Mouse (Mus musculus) limb, embryonic 14.5 days (tissue): Measurements from ENCODE around the gene Prkch. TPM values are rescaled to one million over a fixed set of nuclear protein-coding genes. Genes with fewer than 3 reads are reported as not detected.

ENCODE experiments used
- ATAC-seq: fragments of 200-750 bp; cut with Nextera tagmentation; 2 replicates; pipeline ENCODE4 v1.8.0; 2017; ENCODE audit warnings: low read depth, moderate number of reproducible peaks, moderate TSS enrichment; ENCODE audit not compliant: low FRiP score
- DNase-seq: peaks from one replicate; pipeline ENCODE4 v3.0.0-alpha.2; 2015; ENCODE audit warnings: low spot score
- H3K27ac ChIP-seq: fragments of 300-500 bp; sonication (generic); replicated peaks from 2 replicates; pipeline ENCODE4 v1.5.1; 2014; ENCODE audit warnings: low read depth, mild to moderate bottlenecking, low read length, moderate library complexity, mixed read lengths
- H3K27me3 ChIP-seq: fragments of 300-500 bp; sonication (generic); 2 replicates; pipeline ENCODE4 v1.6.1; 2014; ENCODE audit warnings: low read length, mixed read lengths; ENCODE audit not compliant: control insufficient read depth, insufficient read depth
- H3K36me3 ChIP-seq: fragments of 300-500 bp; sonication (generic); 2 replicates; pipeline ENCODE4 v1.6.1; 2014; ENCODE audit warnings: mild to moderate bottlenecking, low read length, moderate library complexity, mixed read lengths; ENCODE audit not compliant: control insufficient read depth, insufficient read depth
- H3K4me1 ChIP-seq: fragments of 300-500 bp; sonication (generic); 2 replicates; pipeline ENCODE4 v1.6.1; 2014; ENCODE audit warnings: antibody characterized with exemption, low read length, mixed read lengths; ENCODE audit not compliant: control insufficient read depth, insufficient read depth
- H3K4me2 ChIP-seq: fragments of 300-500 bp; sonication (generic); replicated peaks from 2 replicates; pipeline ENCODE4 v1.6.1; 2014; ENCODE audit warnings: low read depth, mild to moderate bottlenecking, low read length, moderate library complexity; ENCODE audit not compliant: severe bottlenecking
- H3K4me3 ChIP-seq: fragments of 300-500 bp; sonication (generic); replicated peaks from 2 replicates; pipeline ENCODE4 v1.5.1; 2014; ENCODE audit warnings: low read length
- H3K9ac ChIP-seq: fragments of 300-500 bp; sonication (generic); 2 replicates; pipeline ENCODE4 v1.6.1; 2014; ENCODE audit warnings: mild to moderate bottlenecking, low read depth, low read length, moderate library complexity; ENCODE audit not compliant: severe bottlenecking
- H3K9me3 ChIP-seq: fragments of 300-500 bp; sonication (generic); 2 replicates; pipeline ENCODE4 v1.6.1; 2016; ENCODE audit warnings: low read length; ENCODE audit not compliant: control insufficient read depth
- POLR2A ChIP-seq: fragments of 200-500 bp; IDR thresholded peaks from 2 replicates; pipeline ENCODE4 v1.8.0; 2012; ENCODE audit warnings: inconsistent platforms, mild to moderate bottlenecking, moderate library complexity, borderline replicate concordance; ENCODE audit not compliant: insufficient read depth, insufficient read length; ENCODE audit errors: extremely low read depth
- WGBS: fragments of 180-500 bp; shearing (Covaris S2); extraction: QIAGEN DNeasy Blood & Tissue Kit; methylation state at CpG from one replicate; pipeline ENCODE4 v1.1.7; 2014; 5-methylcytosine and 5-hydroxymethylcytosine counted together
- polyA plus RNA-seq, 2 experiments: library from polyadenylated mRNA; depleted of rRNA in 1 of 2; stranded (reverse) in 1 of 2; unstranded in 1 of 2; fragments of >200 nt; fragmentation: Nextera tagmentation in 1 of 2; extraction: Ambion mirVana in 1 of 2; gene quantifications; 2 replicates each; pipeline versions ENCODE4 v1.2.1 to v1.2.3; 2012 to 2014

The Prkch gene
- polyA plus RNA-seq, 2 experiments = 9.3 to 17.2 TPM

DNA sequence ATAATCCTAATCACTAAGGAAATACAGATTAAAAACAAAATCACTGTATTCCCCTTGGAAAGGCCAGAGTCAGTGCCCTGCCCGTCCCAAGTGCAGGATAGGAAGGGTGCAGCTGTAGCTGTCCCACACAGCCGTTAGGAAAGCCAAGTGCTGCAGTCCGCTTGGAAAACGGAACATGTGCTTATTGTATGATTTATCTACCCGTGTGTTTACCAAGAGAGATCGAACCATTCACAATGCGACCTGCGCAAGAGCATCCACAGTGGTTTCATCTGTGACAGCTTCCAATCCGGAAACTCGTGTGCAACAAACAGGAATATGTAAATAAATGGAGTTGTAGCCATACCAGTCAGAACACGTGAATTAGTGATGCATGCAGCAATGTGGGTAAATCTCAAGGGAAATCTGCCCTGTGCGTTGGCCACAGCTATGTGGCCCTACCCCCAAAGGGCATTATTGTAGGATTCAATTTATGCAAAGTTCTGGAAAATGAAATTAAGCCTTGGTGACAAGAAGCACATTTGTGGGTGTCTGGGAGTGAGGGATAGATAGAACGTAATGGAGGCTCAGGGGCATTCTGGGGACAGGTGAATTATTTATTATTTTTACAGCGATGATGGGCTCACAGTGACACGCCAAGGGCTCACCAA lies 6.2 kb downstream of the Prkch start:
- H3K27me3 ChIP-seq = 0 out of 2 replicates have a peak, but pooled peaks cover 7% of the 10 kb centered on the region
- H3K36me3 ChIP-seq = no peaks in the 10 kb centered on the region
- H3K9ac ChIP-seq = no peak overlapping the region
- H3K27ac ChIP-seq = no peak overlapping the region
- no peak for DNase-seq
- no peak for ATAC-seq
- no peaks in the 10 kb centered on the region for H3K9me3 ChIP-seq
- WGBS = 87% methylated on average over 15 of the region's 15 CpGs
- H3K4me3 ChIP-seq = no peak overlapping the region
- no peak overlapping the region for H3K4me2 ChIP-seq
- no peaks in the 10 kb centered on the region for H3K4me1 ChIP-seq
- no peak for TF ChIP-seq POLR2A

DNA sequence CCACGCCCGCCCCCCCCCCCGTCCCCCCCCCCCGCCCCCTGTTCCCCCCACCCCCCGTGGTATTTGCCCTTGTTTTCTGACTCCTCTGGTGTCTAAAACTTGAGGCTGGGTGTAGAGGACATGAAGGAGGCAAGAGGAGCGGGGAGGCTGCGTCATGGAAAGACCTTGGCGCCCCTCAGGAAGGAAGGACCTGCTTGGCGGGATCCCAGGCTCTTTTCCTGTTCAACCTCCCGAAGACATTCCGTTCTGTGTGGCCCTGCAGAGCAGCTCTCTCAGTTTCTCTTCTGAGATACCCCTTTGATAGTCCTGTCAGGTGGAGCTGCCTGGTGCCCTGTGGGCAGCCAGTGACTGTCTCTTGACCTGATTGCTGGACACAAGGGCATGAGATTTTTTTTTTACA lies 7.0 kb downstream of the Prkch start:
- Histone ChIP-seq H3K4me1 (no peaks in the 10 kb centered on the region), H3K9me3 (no peaks in the 10 kb centered on the region), H3K4me2 (no peak overlapping the region), H3K9ac (no peak overlapping the region), H3K36me3 (no peaks in the 10 kb centered on the region), H3K27me3 (no peaks in the 10 kb centered on the region), H3K4me3 (no peak overlapping the region), H3K27ac (no peak overlapping the region)
- WGBS = 75% methylated on average over 7 of the region's 11 CpGs
- no peak for TF ChIP-seq POLR2A
- no peak for ATAC-seq
- DNase-seq = peak; percentile 41

DNA sequence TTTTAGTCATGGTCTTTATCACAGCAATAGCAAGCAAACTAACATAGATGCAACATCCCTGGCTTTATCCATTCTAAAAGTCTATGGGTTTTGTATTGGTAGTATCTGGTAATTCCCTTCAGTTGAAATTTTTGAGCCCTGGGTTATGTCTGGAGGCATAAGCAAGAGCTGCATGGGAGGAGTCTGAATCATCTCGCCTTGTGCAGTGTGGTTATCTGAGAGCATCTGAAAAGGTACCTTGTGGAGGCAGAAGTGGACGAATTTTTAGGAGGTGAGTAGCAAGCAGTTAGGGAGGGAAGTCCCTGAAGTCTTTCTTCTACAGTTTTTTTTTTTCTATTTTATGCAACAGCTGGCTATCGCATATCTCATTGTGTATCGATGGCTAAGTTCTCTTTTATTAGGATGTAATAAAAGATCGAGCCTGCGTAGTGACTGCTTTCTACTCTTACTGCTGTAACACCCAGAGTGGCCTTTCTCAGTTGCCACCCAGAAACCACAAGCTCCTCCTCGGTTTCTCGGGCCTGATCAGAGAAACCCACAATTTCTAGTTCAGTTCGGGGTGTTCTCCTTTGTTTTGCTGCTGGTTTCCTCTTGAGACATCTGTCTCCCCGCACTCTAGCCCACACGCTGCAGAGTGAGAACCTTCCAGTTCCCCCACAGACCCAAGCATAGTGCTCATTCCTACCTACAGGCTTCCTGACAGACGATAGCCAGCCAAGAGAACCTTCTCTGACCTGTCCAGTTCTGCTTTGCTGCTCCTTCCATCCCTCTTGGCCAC lies 8.6 kb downstream of the Prkch start:
- H3K9me3 ChIP-seq = no peaks in the 10 kb centered on the region
- ATAC-seq (no peak), DNase-seq (no peak)
- no peak overlapping the region for H3K27ac ChIP-seq
- WGBS = 70% methylated on average over 12 of the region's 12 CpGs
- TF ChIP-seq POLR2A = no peak
- H3K4me3 ChIP-seq = no peak overlapping the region
- no peaks in the 10 kb centered on the region for H3K4me1 ChIP-seq
- no peaks in the 10 kb centered on the region for H3K27me3 ChIP-seq
- no peaks in the 10 kb centered on the region for H3K36me3 ChIP-seq
- H3K9ac ChIP-seq = no peak overlapping the region
- no peak overlapping the region for H3K4me2 ChIP-seq

DNA sequence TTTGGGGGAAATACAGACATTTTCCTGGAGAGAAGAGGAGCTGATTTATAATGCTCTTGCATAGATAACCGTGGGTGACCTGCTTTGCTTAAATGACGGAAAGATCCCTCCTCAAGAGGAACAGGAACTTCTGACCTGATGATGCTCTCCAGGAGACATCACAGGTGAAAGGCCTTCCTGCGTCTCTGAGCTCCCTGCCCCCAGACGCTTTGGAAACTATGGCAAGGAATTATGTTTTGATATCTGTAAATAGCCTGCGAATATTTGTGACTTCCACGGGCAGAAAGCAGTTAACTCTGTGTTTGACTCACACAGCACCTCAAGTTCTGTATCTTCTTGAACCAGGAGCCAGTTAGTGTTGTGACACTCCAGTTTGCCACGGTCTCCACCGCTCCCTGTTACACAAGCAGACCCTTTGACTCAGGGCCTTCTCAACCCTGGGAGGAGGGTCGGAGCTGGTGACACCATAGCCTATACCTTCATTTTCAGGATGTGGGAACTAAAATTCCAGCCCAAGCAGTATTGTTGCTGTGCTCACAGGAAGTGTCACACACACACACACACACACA lies 9.7 kb downstream of the Prkch start:
- ATAC-seq = no peak
- no peak overlapping the region for H3K4me3 ChIP-seq
- 91% methylated on average over 9 of the region's 9 CpGs for WGBS
- H3K27ac ChIP-seq = no peak overlapping the region
- no peaks in the 10 kb centered on the region for H3K4me1 ChIP-seq
- H3K9ac ChIP-seq = no peak overlapping the region
- no peaks in the 10 kb centered on the region for H3K27me3 ChIP-seq
- DNase-seq = no peak
- TF ChIP-seq POLR2A = no peak
- no peaks in the 10 kb centered on the region for H3K36me3 ChIP-seq
- no peak overlapping the region for H3K4me2 ChIP-seq
- no peaks in the 10 kb centered on the region for H3K9me3 ChIP-seq

DNA sequence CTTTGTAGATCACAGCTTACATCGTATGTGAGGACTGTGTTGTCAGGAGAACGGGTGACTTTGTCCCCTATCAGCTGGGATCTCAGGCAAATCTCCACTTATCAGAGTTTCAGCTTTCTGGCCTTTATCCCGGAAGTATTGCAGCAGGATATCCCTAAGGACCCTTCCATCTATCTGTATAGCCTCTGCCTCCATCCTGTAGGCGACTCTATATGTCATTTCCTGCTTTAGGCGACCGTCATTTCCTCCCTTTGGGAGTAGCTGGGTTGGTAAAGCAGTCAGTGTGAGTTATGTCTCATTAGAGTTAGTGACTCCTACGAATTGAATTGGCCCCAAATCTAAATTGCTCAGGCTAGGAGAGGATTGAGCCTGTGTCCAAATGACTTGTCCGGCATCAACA lies 10.6 kb downstream of the Prkch start:
- Histone ChIP-seq H3K9ac (no peak overlapping the region), H3K4me2 (no peak overlapping the region), H3K9me3 (no peaks in the 10 kb centered on the region), H3K36me3 (no peaks in the 10 kb centered on the region), H3K4me1 (no peaks in the 10 kb centered on the region), H3K27ac (no peak overlapping the region), H3K27me3 (no peaks in the 10 kb centered on the region), H3K4me3 (no peak overlapping the region)
- TF ChIP-seq POLR2A = no peak
- DNase-seq (no peak), ATAC-seq (no peak)
- WGBS = 57% methylated on average over 8 of the region's 8 CpGs
